Mouse (Mus musculus) hindbrain, postnatal 0 days (tissue): Measurements from ENCODE around the gene Chrnd. TPM values are rescaled to one million over a fixed set of nuclear protein-coding genes. Genes with fewer than 3 reads are reported as not detected.
A peak's percentile ranks its signal among the peaks of the same experiment; 100 is the strongest.

Experiments
- ATAC-seq: fragments of 200-750 bp; cut with Nextera tagmentation; 2 replicates; pipeline ENCODE4 v1.8.0; 2017; ENCODE audit warnings: mild to moderate bottlenecking, moderate TSS enrichment, moderate library complexity
- DNase-seq: peaks from one replicate; pipeline ENCODE4 v3.0.0-alpha.2; 2015; ENCODE audit warnings: low spot score
- H3K27ac ChIP-seq: fragments of 300-500 bp; sonication (generic); 2 replicates; pipeline ENCODE4 v1.5.1; 2014; ENCODE audit warnings: mild to moderate bottlenecking
- H3K27me3 ChIP-seq: fragments of 300-500 bp; sonication (generic); 2 replicates; pipeline ENCODE4 v1.6.1; 2014; ENCODE audit warnings: low read length, mixed read lengths; ENCODE audit not compliant: insufficient read depth
- H3K36me3 ChIP-seq: fragments of 300-500 bp; sonication (generic); 2 replicates; pipeline ENCODE4 v1.6.1; 2014; ENCODE audit warnings: low read length, mixed read lengths; ENCODE audit not compliant: insufficient read depth
- H3K4me1 ChIP-seq: fragments of 300-500 bp; sonication (generic); 2 replicates; pipeline ENCODE4 v1.6.1; 2014; ENCODE audit warnings: antibody characterized with exemption, low read length, mixed read lengths; ENCODE audit not compliant: insufficient read depth
- H3K4me2 ChIP-seq: fragments of 300-500 bp; sonication (generic); 2 replicates; pipeline ENCODE4 v1.6.1; 2014; ENCODE audit warnings: low read depth, mild to moderate bottlenecking, low read length, moderate library complexity, mixed read lengths
- H3K4me3 ChIP-seq: fragments of 300-500 bp; sonication (generic); 2 replicates; pipeline ENCODE4 v1.5.1; 2014; ENCODE audit warnings: low read length
- H3K9ac ChIP-seq: fragments of 300-500 bp; sonication (generic); replicated peaks from 2 replicates; pipeline ENCODE4 v1.6.1; 2014; ENCODE audit warnings: mild to moderate bottlenecking, low read length, moderate library complexity, mixed read lengths
- H3K9me3 ChIP-seq: fragments of 300-500 bp; sonication (generic); 2 replicates; pipeline ENCODE4 v1.6.1; 2016; ENCODE audit warnings: low read length, mixed read lengths
- CTCF ChIP-seq: IDR thresholded peaks from 2 replicates; pipeline ENCODE4 v1.5.1; 2016; ENCODE audit warnings: antibody characterized with exemption, control low read depth, low read depth
- WGBS: fragments of 180-500 bp; shearing (Covaris S2); extraction: QIAGEN DNeasy Blood & Tissue Kit; methylation state at CpG from one replicate; pipeline ENCODE4 v1.1.7; 2014; 5-methylcytosine and 5-hydroxymethylcytosine counted together
- polyA plus RNA-seq: library from polyadenylated mRNA; unstranded; fragments of >200 nt; fragmentation: Nextera tagmentation; extraction: Ambion mirVana; gene quantifications from 2 replicates; pipeline ENCODE4 v1.2.1, GENCODE M21; 2015
- total RNA-seq: library from RNA; depleted of rRNA; stranded (reverse); fragments of >200 nt; gene quantifications from 2 replicates; pipeline ENCODE4 v1.2.3, GENCODE M21; 2014

Chrnd gene
- total and polyA plus RNA-seq, 2 experiments from 2014 or later = not detected

- ATAC-seq = no peak
These were observed 35.8 kb upstream of the Chrnd start for GRCm38 (mm10) chr1:87154501-87155120.

GRCm38 (mm10) chr1:87155531-87156198 lies 34.7 kb upstream of the Chrnd start:
- WGBS = under 1% methylated on average over 56 of the region's 56 CpGs
- peak; percentile 47 for DNase-seq
- H3K4me2 ChIP-seq = peak overlapping the region; percentile 65
- peak; percentile 42 for ATAC-seq
- peaks cover 59% of the 10 kb centered on the region for H3K27me3 ChIP-seq
- TF ChIP-seq CTCF = no peak
- H3K4me3 ChIP-seq = peak overlapping the region; percentile 45
- no peak overlapping the region for H3K27ac ChIP-seq
- peak overlapping the region; percentile 41; the same call in 1 of the 2 replicates for H3K9ac ChIP-seq
- H3K36me3 ChIP-seq = no peaks in the 10 kb centered on the region
- H3K4me1 ChIP-seq = no peaks in the 10 kb centered on the region
- no peaks in the 10 kb centered on the region for H3K9me3 ChIP-seq

More at GRCm38 (mm10) chr1:87154501-87155120, 35.8 kb upstream of the Chrnd start:
- TF ChIP-seq CTCF = peak; percentile 9; the same call in 1 of the 2 replicates
- Histone ChIP-seq H3K27ac (no peak overlapping the region), H3K9ac (peak overlapping the region; percentile 28; the same call in 1 of the 2 replicates), H3K36me3 (no peaks in the 10 kb centered on the region), H3K9me3 (no peaks in the 10 kb centered on the region), H3K4me3 (peak overlapping the region; percentile 45), H3K4me2 (peak overlapping the region; percentile 65), H3K4me1 (no peaks in the 10 kb centered on the region), H3K27me3 (peaks cover 59% of the 10 kb centered on the region)
- DNase-seq = no peak
- 2% methylated on average over 58 of the region's 58 CpGs for WGBS

- ATAC-seq (no peak), DNase-seq (no peak)
- Histone ChIP-seq H3K9ac (peak within 1 kb of the TSS; percentile 41; the same call in 1 of the 2 replicates), H3K4me2 (peak within 1 kb of the TSS; percentile 65), H3K27ac (no peak within 1 kb of the TSS), H3K27me3 (peaks cover 58% of the 10 kb centered on the region), H3K4me1 (no peaks in the 10 kb centered on the region), H3K36me3 (no peaks in the 10 kb centered on the region), H3K9me3 (no peaks in the 10 kb centered on the region), H3K4me3 (peak within 1 kb of the TSS; percentile 45)
- no peak for TF ChIP-seq CTCF
- 4% methylated on average over 11 of the region's 12 CpGs for WGBS
These were observed 34.2 kb upstream of the Chrnd start, which contains the start of gene Ecel1 for GRCm38 (mm10) chr1:87156199-87156587. TSS of gene Ecel1 (minus strand) at chr1:87156521.

- no peak for TF ChIP-seq CTCF
- Histone ChIP-seq H3K4me2 (no peak overlapping the region), H3K4me3 (no peak overlapping the region), H3K36me3 (no peaks in the 10 kb centered on the region), H3K4me1 (no peaks in the 10 kb centered on the region), H3K9ac (no peak overlapping the region), H3K9me3 (no peaks in the 10 kb centered on the region), H3K27ac (no peak overlapping the region), H3K27me3 (peaks cover 31% of the 10 kb centered on the region)
- 88% methylated on average over 3 of the region's 3 CpGs for WGBS
- ATAC-seq (no peak), DNase-seq (no peak)
These were observed 31.0 kb upstream of the Chrnd start for GRCm38 (mm10) chr1:87159396-87159795.

- no peak overlapping the region for H3K27ac ChIP-seq
- no peaks in the 10 kb centered on the region for H3K27me3 ChIP-seq
- H3K9ac ChIP-seq = no peak overlapping the region
- no peak overlapping the region for H3K4me3 ChIP-seq
- DNase-seq (no peak), ATAC-seq (peak; percentile 46)
- no peaks in the 10 kb centered on the region for H3K4me1 ChIP-seq
- TF ChIP-seq CTCF = no peak
- no peak overlapping the region for H3K4me2 ChIP-seq
- H3K36me3 ChIP-seq = no peaks in the 10 kb centered on the region
- 38% methylated on average over 11 of the region's 11 CpGs for WGBS
- H3K9me3 ChIP-seq = no peaks in the 10 kb centered on the region
These were observed 26.1 kb upstream of the Chrnd start for GRCm38 (mm10) chr1:87164164-87164795.

GRCm38 (mm10) chr1:87164796-87165184 lies 25.6 kb upstream of the Chrnd start:
- no peaks in the 10 kb centered on the region for H3K4me1 ChIP-seq
- WGBS = 42% methylated on average over 9 of the region's 9 CpGs
- ATAC-seq (peak; percentile 19; the same call in 1 of the 2 replicates), DNase-seq (no peak)
- H3K36me3 ChIP-seq = no peaks in the 10 kb centered on the region
- no peak overlapping the region for H3K27ac ChIP-seq
- H3K4me3 ChIP-seq = no peak overlapping the region
- H3K4me2 ChIP-seq = no peak overlapping the region
- H3K9me3 ChIP-seq = no peaks in the 10 kb centered on the region
- H3K9ac ChIP-seq = no peak overlapping the region
- no peaks in the 10 kb centered on the region for H3K27me3 ChIP-seq
- TF ChIP-seq CTCF = no peak
